Mouse (Mus musculus) lung, adult 2 months (tissue): ENCODE results near the gene Vezt. TPM values are rescaled to one million over a fixed set of nuclear protein-coding genes. Genes with fewer than 3 reads are reported as not detected.

Source experiments
- DNase-seq: peaks from one replicate; pipeline ENCODE4 v3.0.0; 2022
- H3K4me1 ChIP-seq: fragments of 200-500 bp; 2 replicates; pipeline ENCODE4 v1.6.1; 2011; ENCODE audit warnings: low read length; ENCODE audit not compliant: control insufficient read depth, insufficient read depth
- H3K4me3 ChIP-seq: fragments of 200-500 bp; replicated peaks from 2 replicates; pipeline ENCODE3; 2011; ENCODE audit warnings: low read depth, mild to moderate bottlenecking, control low read depth, low read length; ENCODE audit errors: extremely low read depth
- CTCF ChIP-seq: fragments of 200-500 bp; IDR thresholded peaks from 2 replicates; pipeline ENCODE4 v1.5.1; 2011; ENCODE audit warnings: mild to moderate bottlenecking, low read length, control low read depth; ENCODE audit not compliant: insufficient read depth
- POLR2A ChIP-seq: fragments of 200-500 bp; IDR thresholded peaks from 2 replicates; pipeline ENCODE4 v1.6.1; 2011; ENCODE audit warnings: low read depth, mild to moderate bottlenecking, control low read depth, low read length, borderline replicate concordance; ENCODE audit errors: extremely low read depth
- WGBS: fragments of 180-500 bp; shearing (Covaris S2); methylation state at CpG from one replicate; pipeline ENCODE4 v1.1.7; 2018; 5-methylcytosine and 5-hydroxymethylcytosine counted together
- polyA plus RNA-seq: library from polyadenylated mRNA; depleted of rRNA; stranded (reverse); fragments of >200 nt; gene quantifications from 2 replicates; pipeline ENCODE4 v1.2.3, GENCODE M21; 2012

The Vezt gene
- polyA plus RNA-seq, 1 experiment: 13.4 TPM

DNA sequence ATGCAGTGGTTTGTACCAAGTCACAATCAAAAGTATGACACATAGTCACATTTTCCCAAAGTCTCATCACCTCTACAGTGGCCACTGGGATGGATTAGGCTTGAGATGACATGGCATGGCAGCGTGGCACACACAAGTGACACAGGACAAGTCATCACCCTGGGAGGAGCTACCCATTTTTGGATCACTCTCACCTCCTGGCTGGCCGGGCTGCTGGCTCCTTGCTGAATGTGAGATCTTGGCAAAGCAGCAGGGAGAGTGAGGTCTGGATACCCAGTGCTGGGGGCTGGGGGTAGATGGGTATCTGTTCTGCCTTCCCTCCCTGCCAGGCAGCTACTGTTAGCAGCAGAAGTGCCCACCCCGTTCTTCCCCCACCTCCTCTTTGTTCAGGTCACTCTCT is 31.3 kb upstream of the Vezt start:
- DNase-seq: no peak
- TF ChIP-seq POLR2A (no peak), CTCF (no peak)
- WGBS: 73% methylated on average over 3 of the region's 3 CpGs
- Histone ChIP-seq H3K4me3 (no peak overlapping the region), H3K4me1 (no peaks in the 10 kb centered on the region; the same call in 1 of the 2 replicates)

DNA sequence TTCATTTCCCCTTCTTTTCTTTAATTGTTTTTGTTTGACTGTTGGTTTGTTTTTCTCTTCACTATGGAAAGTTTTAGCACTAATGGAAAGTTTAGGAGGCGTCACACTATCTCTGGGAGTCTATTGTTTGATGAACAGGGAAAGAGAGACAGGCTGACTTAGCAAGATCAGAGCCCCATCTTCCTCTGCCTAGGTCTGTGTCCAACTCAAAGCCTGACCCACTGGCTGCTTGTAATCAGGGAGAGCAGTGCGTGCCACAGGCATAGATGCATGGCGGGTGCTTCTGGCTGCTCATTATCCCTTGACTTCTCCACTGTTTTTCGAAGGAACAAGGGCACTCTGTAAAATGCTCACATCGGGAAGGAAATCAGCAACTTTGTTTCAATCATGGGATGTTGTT is 26.7 kb upstream of the Vezt start:
- DNase-seq: no peak
- TF ChIP-seq POLR2A (no peak), CTCF (no peak)
- H3K4me1 ChIP-seq: peaks cover 4% of the 10 kb centered on the region
- no peak overlapping the region for H3K4me3 ChIP-seq
- 74% methylated on average over 5 of the region's 5 CpGs for WGBS

DNA sequence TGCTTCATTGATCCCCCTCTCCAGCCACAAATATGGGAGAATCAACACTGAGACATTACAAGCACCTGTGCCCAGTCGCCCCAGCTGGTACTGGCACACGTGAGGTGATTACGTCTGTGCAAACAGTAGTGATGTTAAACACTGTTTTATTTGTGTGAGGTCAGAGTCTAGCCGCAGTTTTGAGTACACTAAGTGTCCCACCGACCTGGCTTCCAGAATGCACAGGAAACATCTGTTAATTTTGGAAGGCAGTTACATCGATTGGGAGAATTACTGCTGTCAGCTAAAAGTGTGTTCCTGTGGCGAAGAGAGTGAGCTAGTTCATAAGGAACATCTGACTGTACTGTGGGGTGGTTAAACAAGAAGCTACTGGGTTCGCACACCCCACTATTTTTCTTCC is 24.6 kb upstream of the Vezt start:
- no peak overlapping the region for H3K4me3 ChIP-seq
- peaks cover 6% of the 10 kb centered on the region for H3K4me1 ChIP-seq
- DNase-seq: no peak
- 40% methylated on average over 8 of the region's 8 CpGs for WGBS
- TF ChIP-seq POLR2A (no peak), CTCF (no peak)

DNA sequence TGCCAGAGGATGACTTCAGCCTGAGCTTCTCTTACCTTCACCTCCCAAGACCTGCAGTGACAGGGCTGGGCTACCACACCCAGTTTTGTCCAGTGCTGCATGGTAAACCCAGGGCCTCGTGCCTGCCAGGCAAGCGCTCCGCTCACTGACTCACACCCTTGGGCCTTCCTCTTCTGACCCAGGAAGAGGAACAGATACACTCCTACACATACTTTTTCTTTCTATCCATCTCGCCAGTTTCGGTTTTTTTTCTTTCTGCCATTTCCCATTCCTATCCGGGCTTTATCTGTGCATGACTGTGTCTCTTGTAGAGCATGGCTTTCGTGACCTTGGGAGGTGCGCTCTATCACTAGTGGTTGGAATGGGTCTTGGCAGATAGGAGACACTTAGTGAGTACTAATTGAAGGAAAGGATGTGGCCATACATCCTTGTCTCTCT is 24.0 kb upstream of the Vezt start:
- no peak overlapping the region for H3K4me3 ChIP-seq
- 73% methylated on average over 8 of the region's 8 CpGs for WGBS
- TF ChIP-seq CTCF: no peak
- DNase-seq: no peak
- H3K4me1 ChIP-seq: peaks cover 6% of the 10 kb centered on the region

- 86% methylated on average over 6 of the region's 6 CpGs for WGBS
- H3K4me1 ChIP-seq: peaks cover 9% of the 10 kb centered on the region
- TF ChIP-seq POLR2A (no peak), CTCF (no peak)
- DNase-seq: no peak
- no peak overlapping the region for H3K4me3 ChIP-seq
Measured at GRCm38 (mm10) chr10:94056487-94056886, 20.9 kb upstream of the Vezt start.

DNA sequence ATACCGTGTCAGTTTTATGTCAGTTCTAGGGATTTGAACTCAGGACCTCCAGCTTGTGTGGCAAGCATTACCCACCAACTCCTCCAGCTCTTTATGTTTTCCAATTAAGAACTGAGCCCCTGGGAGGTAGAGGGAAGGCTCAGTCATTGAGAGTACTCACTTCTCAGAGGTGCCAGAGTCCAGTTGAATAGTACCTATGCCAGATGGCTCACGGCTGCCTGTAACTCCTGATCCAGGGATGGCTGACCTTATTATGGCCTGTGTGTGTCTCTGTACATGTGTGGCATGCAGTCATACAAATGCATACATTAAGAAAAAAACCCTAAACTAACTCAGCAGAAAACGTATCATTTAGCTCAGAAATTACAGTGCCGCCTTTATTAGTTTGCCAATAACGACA is 15.1 kb upstream of the Vezt start:
- DNase-seq: no peak
- no peak overlapping the region for H3K4me3 ChIP-seq
- TF ChIP-seq POLR2A (no peak), CTCF (no peak)
- H3K4me1 ChIP-seq: peaks cover 15% of the 10 kb centered on the region
- 94% methylated on average over 5 of the region's 5 CpGs for WGBS

GRCm38 (mm10) chr10:94049121-94049520 is 13.5 kb upstream of the Vezt start:
- TF ChIP-seq CTCF (no peak), POLR2A (no peak)
- 43% methylated on average over 8 of the region's 8 CpGs for WGBS
- no peak for DNase-seq
- Histone ChIP-seq H3K4me3 (no peak overlapping the region), H3K4me1 (peaks cover 15% of the 10 kb centered on the region)

- Histone ChIP-seq H3K4me3 (no peak overlapping the region), H3K4me1 (peaks cover 11% of the 10 kb centered on the region)
- TF ChIP-seq POLR2A (no peak), CTCF (no peak)
- no peak for DNase-seq
- 31% methylated on average over 10 of the region's 10 CpGs for WGBS
Measured at GRCm38 (mm10) chr10:94047845-94048559, 12.4 kb upstream of the Vezt start.

DNA sequence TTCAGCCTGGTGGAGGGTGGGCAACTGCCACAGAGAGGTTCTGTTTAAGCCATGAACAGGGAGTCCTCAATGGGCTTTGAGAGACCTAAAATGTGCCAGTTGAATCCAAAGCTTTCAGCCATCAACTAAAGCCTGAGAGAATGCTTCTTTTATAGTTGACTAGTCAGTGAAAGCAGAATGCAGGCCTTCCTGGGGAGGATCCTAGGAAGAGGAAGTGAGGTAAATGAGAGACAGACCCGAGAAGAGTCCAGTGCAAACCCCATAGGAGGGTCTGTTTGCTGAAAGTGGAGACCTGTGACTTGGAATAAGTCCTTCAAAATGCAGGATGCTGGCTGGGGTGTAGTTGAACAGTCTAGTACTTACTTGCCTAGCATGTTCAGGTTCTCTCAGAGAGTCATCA is 11.4 kb upstream of the Vezt start:
- peaks cover 11% of the 10 kb centered on the region for H3K4me1 ChIP-seq
- H3K4me3 ChIP-seq: no peak overlapping the region
- no peak for DNase-seq
- 43% methylated on average over 1 of the region's 1 CpGs for WGBS
- TF ChIP-seq POLR2A (no peak), CTCF (no peak)

DNA sequence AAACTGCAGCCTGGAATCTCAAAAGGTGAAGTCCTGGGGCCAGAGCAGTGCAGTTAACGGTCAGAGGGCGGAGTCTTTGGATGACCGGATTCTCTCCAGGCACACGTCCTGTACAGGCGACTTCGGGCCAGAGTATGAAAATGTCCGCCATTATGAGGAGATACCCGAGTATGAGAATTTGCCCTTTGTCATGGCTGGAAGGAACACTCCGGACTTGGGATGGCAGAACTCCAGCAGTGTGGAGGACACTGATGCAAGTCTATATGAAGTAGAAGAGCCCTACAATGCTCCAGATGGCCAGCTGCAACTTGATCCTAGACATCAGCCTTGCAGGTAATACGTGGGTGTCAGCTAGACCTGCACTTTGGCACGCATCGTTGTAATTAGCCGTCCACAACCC is 9.7 kb upstream of the Vezt start:
- Histone ChIP-seq H3K4me3 (no peak overlapping the region), H3K4me1 (peaks cover 11% of the 10 kb centered on the region)
- TF ChIP-seq POLR2A: no peak
- TF ChIP-seq CTCF: no peak
- 93% methylated on average over 13 of the region's 13 CpGs for WGBS
- no peak for DNase-seq

DNA sequence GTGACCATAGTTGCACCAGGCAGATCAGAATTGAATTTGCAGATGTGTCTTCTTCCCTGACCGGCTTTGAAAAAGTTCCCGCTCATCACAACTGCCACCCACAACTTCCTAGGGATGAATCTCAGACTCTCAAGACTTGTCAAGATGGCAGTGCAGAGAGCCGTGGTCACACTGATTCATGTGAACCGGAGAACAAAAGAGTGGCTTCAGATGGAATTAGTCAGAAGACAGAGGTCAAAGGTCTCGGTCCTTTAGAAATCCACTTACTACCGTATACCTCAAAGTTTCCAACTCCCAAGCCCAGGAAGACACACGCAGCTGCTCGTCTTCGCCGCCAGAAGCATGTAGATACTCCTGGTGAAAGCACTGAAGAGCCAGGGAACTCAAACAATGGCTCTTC is 8.3 kb upstream of the Vezt start:
- H3K4me3 ChIP-seq: no peak overlapping the region
- TF ChIP-seq CTCF: no peak
- TF ChIP-seq POLR2A: no peak
- DNase-seq: no peak
- peaks cover 7% of the 10 kb centered on the region for H3K4me1 ChIP-seq
- 84% methylated on average over 10 of the region's 10 CpGs for WGBS
